In genomic region chr7:3453486-3454183, GRCm38 (mm10) we compare ENCODE assay signal across 21 mouse cellular contexts. TPM values are rescaled to one million over a fixed set of nuclear protein-coding genes. Genes with fewer than 3 reads are reported as not detected.
DNase-seq lines count a peak whose midpoint lies in the region; ATAC-seq and TF ChIP-seq lines count a peak whose summit lies in the region.
"Had no signal": no experiment of that assay in that cellular context is flagged by ENCODE, and none has a peak within 500 bp of the region (broad histone marks: within the 10 kb centered on the region; RNA-seq: fewer than 3 reads in every experiment).

No protein-coding gene starts in this region.

- in situ Hi-C loops in CH12.LX (cut with MboI; ENCODE audit: low pct_ligation_motif_present, low pct_unique_long_range_greater_than_20kb, low sequenced_read_pairs): no loop called here

- dilution Hi-C loops in CH12.LX (cut with MboI; ENCODE audit: extremely low pct_ligation_motif_present, extremely low pct_unique_long_range_greater_than_20kb, low sequenced_read_pairs): no loop called here

- no peaks in the 10 kb centered on the region for H3K36me3 ChIP-seq in embryonic facial prominence, embryonic 11.5 days (replicated peaks; ENCODE audit: control insufficient read depth, insufficient read depth, low read depth, low read length)
- H3K36me3 ChIP-seq in embryonic facial prominence, embryonic 10.5 days (replicated peaks): no peaks in the 10 kb centered on the region
- no peaks in the 10 kb centered on the region for H3K36me3 ChIP-seq in kidney, postnatal 0 days (ENCODE audit: insufficient read depth, low read length)
- H3K36me3 ChIP-seq in CH12.LX (replicated peaks in 1 of 2; ENCODE audit: control insufficient read depth in 1 of 2, insufficient read depth in 1 of 2, low read length in 1 of 2): no peaks in the 10 kb centered on the region
- H3K36me3 ChIP-seq in embryonic facial prominence, embryonic 14.5 days (ENCODE audit: control insufficient read depth, insufficient read depth, low read length): no peaks in the 10 kb centered on the region
- H3K36me3 ChIP-seq: embryonic facial prominence, embryonic 12.5 days; heart, embryonic 13.5 days; neural tube, embryonic 12.5 days had no signal

- no peak for TF ChIP-seq POLR2A in CH12.LX (IDR thresholded peaks at IDR 0.05; ENCODE audit: low read depth, low read length)

- TF ChIP-seq RAD21 in CH12.LX (IDR thresholded peaks at IDR 0.05; ENCODE audit: low read depth, low read length): peak; percentile 46

- H3K27me3 ChIP-seq in embryonic facial prominence, embryonic 11.5 days (ENCODE audit: control insufficient read depth, insufficient read depth, low read length): no peaks in the 10 kb centered on the region
- no peaks in the 10 kb centered on the region for H3K27me3 ChIP-seq in embryonic facial prominence, embryonic 10.5 days (replicated peaks; ENCODE audit: low read depth, poor library complexity, severe bottlenecking)
- no peaks in the 10 kb centered on the region for H3K27me3 ChIP-seq in kidney, postnatal 0 days (ENCODE audit: insufficient read depth, low read length)
- H3K27me3 ChIP-seq in CH12.LX (replicated peaks): no peaks in the 10 kb centered on the region
- H3K27me3 ChIP-seq in embryonic facial prominence, embryonic 14.5 days (replicated peaks; ENCODE audit: control insufficient read depth, insufficient read depth, low read length): no peaks in the 10 kb centered on the region
- H3K27me3 ChIP-seq: embryonic facial prominence, embryonic 12.5 days; neural tube, embryonic 12.5 days had no signal

- H3K9ac ChIP-seq in embryonic facial prominence, embryonic 11.5 days (replicated peaks; ENCODE audit: low read length): no peak overlapping the region
- H3K9ac ChIP-seq in kidney, postnatal 0 days (ENCODE audit: low read depth, low read length): no peak overlapping the region
- peak overlapping the region; percentile 15 for H3K9ac ChIP-seq in CH12.LX (ENCODE audit: insufficient read depth, low read depth)
- H3K9ac ChIP-seq in embryonic facial prominence, embryonic 14.5 days (ENCODE audit: low read depth, low read length): no peak overlapping the region
- H3K9ac ChIP-seq: embryonic facial prominence, embryonic 12.5 days; heart, embryonic 13.5 days; liver, embryonic 14.5 days; neural tube, embryonic 12.5 days had no signal

- H3K4me2 ChIP-seq in embryonic facial prominence, embryonic 11.5 days (ENCODE audit: low read depth, low read length): no peak overlapping the region
- no peak overlapping the region for H3K4me2 ChIP-seq in kidney, postnatal 0 days (ENCODE audit: low read length)
- H3K4me2 ChIP-seq in CH12.LX (ENCODE audit: insufficient read depth, low read depth, poor library complexity, severe bottlenecking): peak overlapping the region; percentile 72
- no peak overlapping the region for H3K4me2 ChIP-seq in embryonic facial prominence, embryonic 14.5 days (ENCODE audit: low read depth, low read length)
- H3K4me2 ChIP-seq: embryonic facial prominence, embryonic 12.5 days; heart, embryonic 13.5 days; neural tube, embryonic 12.5 days had no signal

- DNase-seq in embryonic facial prominence, embryonic 11.5 days (ENCODE audit: low spot score): peak; percentile 29
- DNase-seq in embryonic facial prominence, embryonic 10.5 days (ENCODE audit: low spot score): no peak
- DNase-seq in kidney, postnatal 0 days (ENCODE audit: low spot score): no peak
- DNase-seq in kidney, postnatal 36 days: no peak
- peak; percentile 44 for DNase-seq in CH12.LX (ENCODE audit: extremely low read depth)
- DNase-seq in embryonic facial prominence, embryonic 14.5 days (ENCODE audit: low spot score): peak; percentile 67
- DNase-seq in lung, postnatal 10 days: no peak
- DNase-seq: cerebellum, adult 8-10 months; gastrocnemius, postnatal 14 days; kidney, adult 8-10 months; lung, postnatal 4 days had no signal

- H3K9me3 ChIP-seq in embryonic facial prominence, embryonic 11.5 days (replicated peaks; ENCODE audit: control insufficient read depth, low read length): no peaks in the 10 kb centered on the region
- H3K9me3 ChIP-seq in embryonic facial prominence, embryonic 10.5 days: no peaks in the 10 kb centered on the region
- H3K9me3 ChIP-seq in kidney, postnatal 0 days (replicated peaks; ENCODE audit: low read length): no peaks in the 10 kb centered on the region
- H3K9me3 ChIP-seq in CH12.LX (replicated peaks; ENCODE audit: low read length): no peaks in the 10 kb centered on the region
- H3K9me3 ChIP-seq in embryonic facial prominence, embryonic 14.5 days (ENCODE audit: control insufficient read depth, low read length): no peaks in the 10 kb centered on the region
- H3K9me3 ChIP-seq: embryonic facial prominence, embryonic 12.5 days; heart, embryonic 13.5 days; neural tube, embryonic 12.5 days had no signal

- ATAC-seq in embryonic facial prominence, embryonic 11.5 days (replicated peaks; ENCODE audit: insufficient number of reproducible peaks, low FRiP score, low TSS enrichment, low read depth): no peak
- ATAC-seq in kidney, postnatal 0 days (replicated peaks; ENCODE audit: low FRiP score, low read depth): no peak
- no peak for ATAC-seq in embryonic facial prominence, embryonic 14.5 days (ENCODE audit: low read depth)
- ATAC-seq: activated CD4-positive, CD25-positive, alpha-beta regulatory T cell, adult 4 months; forebrain, embryonic 16.5 days; midbrain, embryonic 16.5 days had no signal

- TF ChIP-seq EP300 in CH12.LX (IDR thresholded peaks at IDR 0.05; ENCODE audit: low read length): no peak

- TF ChIP-seq CTCF in kidney, postnatal 0 days (IDR thresholded peaks at IDR 0.05; ENCODE audit: low read depth): 0 out of 2 replicates have a peak, but pooled peaks have one; percentile 21
- TF ChIP-seq CTCF in CH12.LX (conservative IDR thresholded peaks at IDR 0.05 in 1 of 2, IDR thresholded peaks at IDR 0.05 in 1 of 2; ENCODE audit: low read depth in 2 of 2, low read length in 2 of 2): peak in 1 of 2 experiments; percentile 55; a peak in 2 of 4 replicates

- 52% methylated on average over 11 of the region's 11 CpGs for WGBS in embryonic facial prominence, embryonic 11.5 days
- 53% methylated on average over 11 of the region's 11 CpGs for WGBS in embryonic facial prominence, embryonic 10.5 days
- 42% methylated on average over 10 of the region's 11 CpGs for WGBS in kidney, postnatal 0 days
- WGBS in embryonic facial prominence, embryonic 14.5 days: 45% methylated on average over 10 of the region's 11 CpGs

- H3K79me2 ChIP-seq in CH12.LX (replicated peaks; ENCODE audit: control insufficient read depth, extremely low read depth, insufficient read depth, poor library complexity, severe bottlenecking): no peaks in the 10 kb centered on the region

- H3K4me1 ChIP-seq in embryonic facial prominence, embryonic 11.5 days (ENCODE audit: control insufficient read depth, insufficient read depth, low read length): no peaks in the 10 kb centered on the region
- no peaks in the 10 kb centered on the region for H3K4me1 ChIP-seq in embryonic facial prominence, embryonic 10.5 days
- H3K4me1 ChIP-seq in kidney, postnatal 0 days (replicated peaks; ENCODE audit: insufficient read depth, low read length): no peaks in the 10 kb centered on the region
- peaks cover 2 to 60% of the 10 kb centered on the region in 2 experiments; a peak in 3 of 4 replicates for H3K4me1 ChIP-seq in CH12.LX (ENCODE audit: control insufficient read depth in 1 of 2, insufficient read depth in 2 of 2)
- H3K4me1 ChIP-seq in embryonic facial prominence, embryonic 14.5 days (ENCODE audit: control insufficient read depth, insufficient read depth, low read length): no peaks in the 10 kb centered on the region
- H3K4me1 ChIP-seq: embryonic facial prominence, embryonic 12.5 days; heart, embryonic 13.5 days; neural tube, embryonic 12.5 days had no signal

- no peak overlapping the region for H3K27ac ChIP-seq in embryonic facial prominence, embryonic 11.5 days (replicated peaks; ENCODE audit: low read depth, low read length)
- H3K27ac ChIP-seq in embryonic facial prominence, embryonic 10.5 days (replicated peaks): no peak overlapping the region
- H3K27ac ChIP-seq in kidney, postnatal 0 days: no peak overlapping the region
- peak overlapping the region; percentile 57 for H3K27ac ChIP-seq in CH12.LX (ENCODE audit: insufficient read depth, low read depth)
- no peak overlapping the region for H3K27ac ChIP-seq in embryonic facial prominence, embryonic 14.5 days (replicated peaks; ENCODE audit: low read depth, low read length)
- H3K27ac ChIP-seq: embryonic facial prominence, embryonic 12.5 days; heart, embryonic 13.5 days; liver, embryonic 14.5 days; neural tube, embryonic 12.5 days had no signal

- no peak overlapping the region for H3K4me3 ChIP-seq in embryonic facial prominence, embryonic 11.5 days (ENCODE audit: low read depth, low read length)
- H3K4me3 ChIP-seq in embryonic facial prominence, embryonic 10.5 days: no peak overlapping the region
- H3K4me3 ChIP-seq in kidney, postnatal 0 days (replicated peaks; ENCODE audit: low read depth, low read length): no peak overlapping the region
- H3K4me3 ChIP-seq in CH12.LX (replicated peaks in 1 of 3; ENCODE audit: low read depth in 2 of 3, low read length in 2 of 3, poor library complexity in 1 of 3): peak overlapping the region in 1 of 3 experiments; percentile 36
- no peak overlapping the region for H3K4me3 ChIP-seq in embryonic facial prominence, embryonic 14.5 days (ENCODE audit: low read depth, low read length)
- H3K4me3 ChIP-seq: embryonic facial prominence, embryonic 12.5 days; heart, embryonic 13.5 days; neural tube, embryonic 12.5 days had no signal

TF ChIP-seq in CH12.LX, 34 proteins besides CTCF, POLR2A, EP300 and RAD21 (continues in another document):
- TF ChIP-seq MYC (IDR thresholded peaks at IDR 0.05; ENCODE audit: low read depth, low read length): no peak

RNA-seq across cellular contexts. Expression of gene Cacng6, which starts 29.6 kb away (rescaled TPM):
- polyA plus RNA-seq in embryonic facial prominence, embryonic 11.5 days (2014; fragmentation: Nextera tagmentation; extraction: Ambion mirVana): 0.34 TPM in 1 of 2 replicates, not detected in the other
- polyA plus RNA-seq in embryonic facial prominence, embryonic 10.5 days (2016; fragmentation: Nextera tagmentation; extraction: Ambion mirVana): 0.29 TPM in 1 of 2 replicates, not detected in the other
- 0.11 TPM in 1 of 2 replicates, not detected in the other for polyA plus RNA-seq in kidney, postnatal 0 days (2015; fragmentation: Nextera tagmentation; extraction: Ambion mirVana)
- total RNA-seq in CH12.LX (2012; rRNA removed) (0.13 TPM in 1 of 2 replicates, not detected in the other), CH12.LX (2014; rRNA removed) (not detected in 2 replicates)
- 0.19 TPM in 1 of 2 replicates, not detected in the other for polyA plus RNA-seq in CH12.LX (2012; ENCODE audit: insufficient read length, low read depth)
- 13.0 and 14.5 TPM in 2 replicates for polyA plus RNA-seq in embryonic facial prominence, embryonic 14.5 days (2014; fragmentation: Nextera tagmentation; extraction: Ambion mirVana)
- total RNA-seq: hematopoietic stem cell, adult 5-6 weeks had no signal
- polyA plus RNA-seq: activated CD4-positive, CD25-positive, alpha-beta regulatory T cell, adult 4 months; liver, embryonic 14.5 days; midbrain, embryonic 16.5 days had no signal

RNA-seq across cellular contexts. Expression of gene Tarm1, which starts 48.8 kb away (rescaled TPM):
- polyA plus RNA-seq in embryonic facial prominence, embryonic 11.5 days (2014; fragmentation: Nextera tagmentation; extraction: Ambion mirVana): not detected in 2 replicates
- polyA plus RNA-seq in embryonic facial prominence, embryonic 10.5 days (2016; fragmentation: Nextera tagmentation; extraction: Ambion mirVana): not detected in 2 replicates
- 0.80 and 0.88 TPM in 2 replicates for polyA plus RNA-seq in kidney, postnatal 0 days (2015; fragmentation: Nextera tagmentation; extraction: Ambion mirVana)
- total RNA-seq in CH12.LX (2012; rRNA removed) (not detected in 2 replicates), CH12.LX (2014; rRNA removed) (not detected in 2 replicates)
- 0.44 and 1.3 TPM in 2 replicates for polyA plus RNA-seq in CH12.LX (2012; ENCODE audit: insufficient read length, low read depth)
- polyA plus RNA-seq in embryonic facial prominence, embryonic 14.5 days (2014; fragmentation: Nextera tagmentation; extraction: Ambion mirVana): 0.22 and 0.29 TPM in 2 replicates
- total RNA-seq: left cerebral cortex, postnatal 36 days had no signal
- polyA plus RNA-seq: C2C12; embryonic facial prominence, embryonic 12.5 days; forebrain, embryonic 16.5 days; heart, embryonic 13.5 days; midbrain, embryonic 16.5 days; neural tube, embryonic 12.5 days had no signal

Comparison
In these comparisons a context has a peak if more than half of its experiments do, and no peak if none do; other contexts are left out.
1. DNase-seq: peak in embryonic facial prominence, embryonic 11.5 days (single experiment), CH12.LX (single experiment) and embryonic facial prominence, embryonic 14.5 days (single experiment); none in embryonic facial prominence, embryonic 10.5 days (single experiment), kidney, postnatal 0 days (single experiment), kidney, postnatal 36 days (0 of 2) and lung, postnatal 10 days (single experiment).
2. RNA of gene Cacng6, which starts 29.6 kb away (polyA plus RNA-seq): 13.0 to 14.5 TPM in embryonic facial prominence, embryonic 14.5 days; 0.34 TPM in embryonic facial prominence, embryonic 11.5 days, 0.29 TPM in embryonic facial prominence, embryonic 10.5 days, 0.19 TPM in CH12.LX and 0.11 TPM in kidney, postnatal 0 days; every median in the first group is over 10 times any median in the second.